Mouse (Mus musculus) MEL (cell line): Measurements from ENCODE around the gene Il11.

Experiments
- BHLHE40 ChIP-seq: IDR thresholded peaks from 2 replicates; pipeline ENCODE4 v1.6.1; 2012; ENCODE audit warnings: low read depth, mild to moderate bottlenecking, inconsistent platforms, low read length, improper control_type of control experiment, borderline replicate concordance
- CTCF ChIP-seq, 3 experiments: IDR thresholded peaks in 2 of 3; conservative IDR thresholded peaks in 1 of 3; 2 replicates each; pipeline ENCODE4 v1.5.1; 2011 to 2012; ENCODE audit warnings: low read length in 3 of 3, low read depth in 2 of 3, mild to moderate bottlenecking in 2 of 3, improper control_type of control experiment in 1 of 3, inconsistent platforms in 1 of 3, mixed read lengths in 1 of 3, moderate library complexity in 1 of 3; ENCODE audit not compliant: control insufficient read depth in 1 of 3, insufficient read depth in 1 of 3, poor library complexity in 1 of 3, severe bottlenecking in 1 of 3
- NRF1 ChIP-seq: IDR thresholded peaks from 2 replicates; pipeline ENCODE4 v1.6.1; 2014; ENCODE audit warnings: low read depth, mild to moderate bottlenecking, inconsistent platforms, low read length, improper control_type of control experiment, moderate library complexity; ENCODE audit not compliant: poor library complexity, insufficient read depth, severe bottlenecking
- UBTF ChIP-seq: IDR thresholded peaks from 2 replicates; pipeline ENCODE4 v1.6.1; 2012; ENCODE audit warnings: low read depth, mild to moderate bottlenecking, inconsistent platforms, low read length, improper control_type of control experiment, moderate library complexity, borderline replicate concordance; ENCODE audit not compliant: insufficient read depth

GRCm38 (mm10) chr7:4830476-4830875 lies 47.8 kb upstream of the Il11 start:
- TF ChIP-seq CTCF (IDR thresholded peaks at IDR 0.05 in 2 of 3, conservative IDR thresholded peaks at IDR 0.05 in 1 of 3; ENCODE audit: control insufficient read depth in 1 of 3, insufficient read depth in 1 of 3, low read depth in 2 of 3, low read length in 3 of 3, poor library complexity in 1 of 3, severe bottlenecking in 1 of 3): no peak
- no peak for TF ChIP-seq BHLHE40
- TF ChIP-seq UBTF: no peak
- TF ChIP-seq NRF1: no peak
